Mouse (Mus musculus) spleen, adult 2 months (tissue): Measurements from ENCODE around the gene Asl. TPM values are rescaled to one million over a fixed set of nuclear protein-coding genes. Genes with fewer than 3 reads are reported as not detected.
A peak's percentile ranks its signal among the peaks of the same experiment; 100 is the strongest.

ENCODE experiments used
- DNase-seq, 2 experiments: peaks; one replicate each; pipeline versions ENCODE4 v3.0.0 to v3.0.0-alpha.2; 2012 to 2021; ENCODE audit warnings: low spot score in 2 of 2, low read depth in 1 of 2
- H3K27ac ChIP-seq: fragments of 200-500 bp; 2 replicates; pipeline ENCODE4 v1.5.1; 2012; ENCODE audit warnings: low read length, inconsistent platforms; ENCODE audit not compliant: insufficient read depth
- H3K27me3 ChIP-seq: fragments of 200-500 bp; 2 replicates; pipeline ENCODE4 v1.6.1; 2012; ENCODE audit warnings: mild to moderate bottlenecking, moderate library complexity, low read length, inconsistent platforms; ENCODE audit not compliant: control insufficient read depth, insufficient read depth
- H3K36me3 ChIP-seq: fragments of 200-500 bp; 2 replicates; pipeline ENCODE4 v1.6.1; 2012; ENCODE audit warnings: mild to moderate bottlenecking, low read length, inconsistent platforms; ENCODE audit not compliant: control insufficient read depth, insufficient read depth
- H3K4me1 ChIP-seq: fragments of 200-500 bp; 2 replicates; pipeline ENCODE4 v1.6.1; 2011; ENCODE audit warnings: inconsistent platforms; ENCODE audit not compliant: control insufficient read depth, insufficient read depth, insufficient read length
- H3K4me3 ChIP-seq: fragments of 200-500 bp; 2 replicates; pipeline ENCODE4 v1.5.1; 2011; ENCODE audit warnings: mild to moderate bottlenecking, inconsistent platforms; ENCODE audit not compliant: insufficient read depth, insufficient read length; ENCODE audit errors: extremely low read depth
- CTCF ChIP-seq: fragments of 200-500 bp; IDR thresholded peaks from 2 replicates; pipeline ENCODE4 v1.5.1; 2011; ENCODE audit warnings: mild to moderate bottlenecking, inconsistent platforms; ENCODE audit not compliant: insufficient read depth, insufficient read length, insufficient replicate concordance; ENCODE audit errors: extremely low read depth
- POLR2A ChIP-seq: fragments of 200-500 bp; IDR thresholded peaks from 2 replicates; pipeline ENCODE4 v1.6.1; 2011; ENCODE audit warnings: low read depth, low read length, inconsistent platforms
- WGBS: fragments of 180-500 bp; shearing (Covaris S2); methylation state at CpG from one replicate; pipeline ENCODE4 v1.1.7; 2018; 5-methylcytosine and 5-hydroxymethylcytosine counted together
- polyA plus RNA-seq: library from polyadenylated mRNA; depleted of rRNA; stranded (reverse); fragments of >200 nt; gene quantifications from 2 replicates; pipeline ENCODE4 v1.2.3, GENCODE M21; 2012

The Asl gene
- polyA plus RNA-seq, 1 experiment: 18.0 TPM

DNA sequence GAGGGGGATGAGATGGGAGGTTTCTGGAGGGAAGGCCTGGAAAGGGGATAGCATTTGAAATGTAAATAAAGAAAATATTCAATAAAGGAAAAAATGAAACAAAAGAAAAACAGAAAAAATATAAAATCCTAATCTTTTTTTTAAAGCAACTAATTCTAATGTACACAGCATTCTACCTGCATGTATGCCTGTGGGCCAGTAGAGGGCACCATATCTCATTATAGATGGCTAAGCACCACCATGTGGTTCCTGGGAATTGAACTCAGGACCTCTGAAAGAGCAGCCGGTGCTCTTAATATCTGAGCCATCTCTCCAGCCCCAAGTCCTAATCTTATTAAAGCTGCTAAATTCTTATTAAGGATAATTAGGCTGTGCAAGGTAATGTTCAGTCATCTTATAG, 21.7 kb downstream of the Asl start:
- no peaks in the 10 kb centered on the region for H3K27me3 ChIP-seq
- 77% methylated on average over 1 of the region's 1 CpGs for WGBS
- no peak overlapping the region for H3K4me3 ChIP-seq
- H3K4me1 ChIP-seq: peaks cover 4% of the 10 kb centered on the region; the same call in 1 of the 2 replicates
- DNase-seq: peak in 1 of 2 experiments; percentile 11
- H3K36me3 ChIP-seq: peaks cover 5% of the 10 kb centered on the region
- TF ChIP-seq CTCF (no peak), POLR2A (no peak)
- no peak overlapping the region for H3K27ac ChIP-seq

DNA sequence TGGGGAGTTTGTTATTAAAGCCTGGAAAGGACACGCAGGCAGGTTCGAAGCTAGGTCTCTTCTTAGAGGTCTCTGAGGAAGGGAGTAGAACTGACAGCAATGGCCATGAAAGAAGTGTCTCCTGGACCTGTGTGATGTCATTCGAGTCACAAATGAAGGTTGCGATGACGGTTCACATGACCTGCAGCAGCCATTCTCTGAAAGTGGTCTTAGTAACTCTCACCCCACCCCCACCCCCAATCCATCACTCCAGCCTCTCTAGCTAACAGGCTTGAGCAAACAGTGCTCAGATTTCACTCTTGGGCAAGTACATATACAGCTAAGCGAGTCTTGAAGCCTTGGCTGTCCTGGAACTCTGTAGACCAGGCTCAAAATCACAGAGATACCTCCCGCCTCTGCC, 25.8 kb downstream of the Asl start:
- peaks cover 8% of the 10 kb centered on the region; the same call in 1 of the 2 replicates for H3K4me1 ChIP-seq
- H3K27me3 ChIP-seq: no peaks in the 10 kb centered on the region
- peak overlapping the region; percentile 91 for H3K27ac ChIP-seq
- H3K4me3 ChIP-seq: peak overlapping the region; percentile 99; the same call in 1 of the 2 replicates
- no peak for TF ChIP-seq CTCF
- TF ChIP-seq POLR2A: no peak
- no peaks in the 10 kb centered on the region; the same call in 1 of the 2 replicates for H3K36me3 ChIP-seq
- DNase-seq: no peak
- WGBS: 67% methylated on average over 7 of the region's 7 CpGs

GRCm38 (mm10) chr5:130002301-130003146, 26.5 kb downstream of the Asl start, which contains the start of gene Gusb:
Gusb (minus strand) TSS chr5:130003049.
- under 1% methylated on average over 39 of the region's 39 CpGs for WGBS
- Histone ChIP-seq H3K4me1 (peaks cover 8% of the 10 kb centered on the region; the same call in 1 of the 2 replicates), H3K27ac (peak within 1 kb of the TSS; percentile 91), H3K27me3 (no peaks in the 10 kb centered on the region), H3K36me3 (peaks cover 5% of the 10 kb centered on the region), H3K4me3 (peak within 1 kb of the TSS; percentile 99)
- DNase-seq: peak; percentile 54 to 74
- no peak for TF ChIP-seq CTCF
- peak; percentile 72 for TF ChIP-seq POLR2A

GRCm38 (mm10) chr5:130001356-130001987, 27.6 kb downstream of the Asl start:
- H3K27me3 ChIP-seq: no peaks in the 10 kb centered on the region
- WGBS: 3% methylated on average over 5 of the region's 5 CpGs
- peak overlapping the region; percentile 99 for H3K4me3 ChIP-seq
- no peak for TF ChIP-seq POLR2A
- no peak for TF ChIP-seq CTCF
- peak in 1 of 2 experiments; percentile 9 for DNase-seq
- H3K36me3 ChIP-seq: peaks cover 9% of the 10 kb centered on the region
- H3K4me1 ChIP-seq: peaks cover 8% of the 10 kb centered on the region; the same call in 1 of the 2 replicates
- peak overlapping the region; percentile 91 for H3K27ac ChIP-seq

DNA sequence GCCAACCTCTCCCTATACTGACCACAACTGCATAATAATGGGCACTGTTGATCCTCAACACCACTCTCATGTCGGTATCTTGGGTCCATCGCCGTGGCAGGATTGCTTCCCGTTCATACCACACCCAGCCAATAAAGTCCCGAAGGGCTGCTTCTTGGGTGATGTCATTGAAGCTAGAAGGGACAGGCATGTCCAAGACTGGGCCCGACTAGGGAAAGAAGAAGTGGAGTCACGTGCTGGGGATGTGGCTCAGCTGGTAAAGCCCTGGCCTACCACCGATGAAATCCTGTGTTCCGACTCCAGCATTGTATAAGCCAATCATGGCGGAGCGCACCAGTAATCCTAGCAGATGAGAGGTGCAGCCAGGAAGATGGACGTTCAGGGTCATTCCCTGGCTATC, 28.3 kb downstream of the Asl start:
- H3K36me3 ChIP-seq: peaks cover 11% of the 10 kb centered on the region
- H3K4me1 ChIP-seq: peaks cover 8% of the 10 kb centered on the region; the same call in 1 of the 2 replicates
- H3K27me3 ChIP-seq: no peaks in the 10 kb centered on the region
- DNase-seq: no peak
- no peak overlapping the region for H3K4me3 ChIP-seq
- peak overlapping the region; percentile 91; the same call in 1 of the 2 replicates for H3K27ac ChIP-seq
- 71% methylated on average over 12 of the region's 12 CpGs for WGBS
- TF ChIP-seq CTCF (no peak), POLR2A (no peak)

DNA sequence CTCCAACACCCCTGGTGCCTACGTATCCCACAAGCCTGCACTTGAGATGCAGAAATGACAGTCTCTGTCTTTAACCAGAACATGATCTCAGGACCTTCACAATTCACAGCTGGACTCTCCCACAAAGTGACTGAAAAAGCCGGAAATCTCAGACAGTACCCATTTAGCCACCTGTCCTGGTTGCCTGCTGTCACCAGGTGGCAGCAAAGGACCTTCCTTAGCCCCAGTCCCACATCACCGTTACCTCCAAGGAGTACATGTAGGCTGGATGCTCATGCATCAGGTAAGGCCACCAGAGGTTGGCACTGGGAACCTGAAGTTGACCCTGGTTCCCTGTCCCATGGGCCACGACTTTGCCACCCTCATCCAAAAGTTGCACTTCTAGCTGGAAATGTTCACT, 29.9 kb downstream of the Asl start:
- H3K36me3 ChIP-seq: peaks cover 15% of the 10 kb centered on the region
- WGBS: 56% methylated on average over 4 of the region's 4 CpGs

More for the DNA sequence above, 29.9 kb downstream of the Asl start:
- Histone ChIP-seq H3K4me1 (peaks cover 8% of the 10 kb centered on the region; the same call in 1 of the 2 replicates), H3K27me3 (no peaks in the 10 kb centered on the region), H3K27ac (no peak overlapping the region), H3K4me3 (no peak overlapping the region)
- TF ChIP-seq CTCF (peak; percentile 76; the same call in 1 of the 2 replicates), POLR2A (no peak)
- DNase-seq: peak; percentile 45 to 59
